Mouse (Mus musculus) left cerebral cortex, postnatal 36 days (tissue): ENCODE data around the gene Mon1b. TPM values are rescaled to one million over a fixed set of nuclear protein-coding genes. Genes with fewer than 3 reads are reported as not detected.

ENCODE experiments used
- DNase-seq, 2 experiments: peaks; one replicate each; pipeline ENCODE4 v3.0.0; 2021 to 2022; ENCODE audit warnings: low spot score in 2 of 2, mixed read lengths in 1 of 2
- intact Hi-C: fragments of 180-260 bp; cut with DNase I; formaldehyde crosslinking; loops from one replicate; pipeline ENCODE4 v1.15.1; 2025
- total RNA-seq, 2 experiments: library from RNA; stranded (reverse); gene quantifications; 2 replicates each; pipeline ENCODE4 v1.2.3; 2021

The Mon1b gene
- total RNA-seq, result 10 to 100 TPM; 24.0 to 25.1 TPM

GRCm38 (mm10) chr8:113634670-113635591 is at the start of gene Mon1b:
TSS of gene Mon1b (plus strand) at chr8:113635587.
- intact Hi-C loops, result loop anchor here (5.0 kb wide), 2 partner anchors 1068 to 1573 kb away; no protein-coding TSS in a partner anchor
- peak; percentile 98 to 99 for DNase-seq

GRCm38 (mm10) chr8:113598401-113598800 is 37.0 kb upstream of the Mon1b start:
- no peak for DNase-seq
- intact Hi-C loops, result no loop called here

GRCm38 (mm10) chr8:113632634-113633033 is 2.8 kb upstream of the Mon1b start:
- DNase-seq, result no peak
- intact Hi-C loops, result loop anchor here (2.0 to 5.0 kb wide), 3 partner anchors 1065 to 1586 kb away; no protein-coding TSS in a partner anchor

- intact Hi-C loops, result loop anchor here (5.0 kb wide), 2 partner anchors 1067 to 1572 kb away; no protein-coding TSS in a partner anchor
- no peak for DNase-seq
Measured at GRCm38 (mm10) chr8:113634161-113634560, 1.2 kb upstream of the Mon1b start.

GRCm38 (mm10) chr8:113635592-113636279 is 349 bp downstream of the Mon1b start:
- DNase-seq, result no peak
- intact Hi-C loops, result no loop called here

GRCm38 (mm10) chr8:113636280-113636628 is 867 bp downstream of the Mon1b start:
- intact Hi-C loops, result no loop called here
- no peak for DNase-seq

GRCm38 (mm10) chr8:113640357-113640756 is 5.0 kb downstream of the Mon1b start:
- intact Hi-C loops, result no loop called here
- DNase-seq, result no peak

GRCm38 (mm10) chr8:113642926-113643325 is 7.5 kb downstream of the Mon1b start, which contains the start of gene Syce1l:
TSS of gene Syce1l (plus strand) at chr8:113643213.
- no peak for DNase-seq
- intact Hi-C loops, result no loop called here

- intact Hi-C loops, result no loop called here
- DNase-seq, result no peak
Measured at GRCm38 (mm10) chr8:113643479-113644210, 8.3 kb downstream of the Mon1b start.

- DNase-seq, result no peak
- intact Hi-C loops, result no loop called here
Measured at GRCm38 (mm10) chr8:113645220-113645619, 9.8 kb downstream of the Mon1b start.

GRCm38 (mm10) chr8:113652450-113652849 is 17.1 kb downstream of the Mon1b start:
- DNase-seq, result no peak
- intact Hi-C loops, result no loop called here

GRCm38 (mm10) chr8:113653151-113653550 is 17.8 kb downstream of the Mon1b start:
- intact Hi-C loops, result no loop called here
- no peak for DNase-seq

- intact Hi-C loops, result no loop called here
- no peak for DNase-seq
Measured at GRCm38 (mm10) chr8:113656154-113656553, 20.8 kb downstream of the Mon1b start.

GRCm38 (mm10) chr8:113656681-113657298 is 21.4 kb downstream of the Mon1b start:
- DNase-seq, result no peak
- intact Hi-C loops, result no loop called here

- intact Hi-C loops, result loop anchor here (5.0 to 10.0 kb wide), 2 partner anchors 125 to 192 kb away; no protein-coding TSS in a partner anchor
- DNase-seq, result no peak
Measured at GRCm38 (mm10) chr8:113660128-113660527, 24.7 kb downstream of the Mon1b start.

GRCm38 (mm10) chr8:113664544-113664943 is 29.2 kb downstream of the Mon1b start:
- intact Hi-C loops, result loop anchor here (1.0 to 10.0 kb wide), 5 partner anchors 120 to 774 kb away; partner anchors contain the start of gene Wwox
- peak; percentile 81 to 87 for DNase-seq

GRCm38 (mm10) chr8:113665036-113665435 is 29.6 kb downstream of the Mon1b start:
- intact Hi-C loops, result loop anchor here (2.0 to 10.0 kb wide), 3 partner anchors 120 to 774 kb away; partner anchors contain the start of gene Wwox
- no peak for DNase-seq

- DNase-seq, result no peak
- intact Hi-C loops, result loop anchor here (2.0 to 10.0 kb wide), 3 partner anchors 119 to 773 kb away; partner anchors contain the start of gene Wwox
Measured at GRCm38 (mm10) chr8:113665951-113666350, 30.6 kb downstream of the Mon1b start.
